Mouse (Mus musculus): ENCODE data around the gene Olfr632.

GRCm38 (mm10) chr7:103894385-103894784 is 39.8 kb upstream of the Olfr632 start, which contains the start of gene Olfr64:
- TF ChIP-seq KAT2A (IDR thresholded peaks at IDR 0.05; ENCODE audit: insufficient replicate concordance, low read length) (no peak), CTCF (conservative IDR thresholded peaks at IDR 0.05 in 1 of 2, IDR thresholded peaks at IDR 0.05 in 1 of 2; ENCODE audit: low read depth in 2 of 2, low read length in 2 of 2) (no peak), POLR2A (IDR thresholded peaks at IDR 0.05; ENCODE audit: low read depth, low read length) (no peak), USF2 (conservative IDR thresholded peaks at IDR 0.05; ENCODE audit: low read depth, low read length) (no peak)
